Mouse (Mus musculus) forebrain, embryonic 16.5 days (tissue): ENCODE measurements around the gene Arhgef3. TPM values are rescaled to one million over a fixed set of nuclear protein-coding genes. Genes with fewer than 3 reads are reported as not detected.

Experiments used
- ATAC-seq: fragments of 200-750 bp; cut with Nextera tagmentation; 2 replicates; pipeline ENCODE4 v1.8.0; 2017; ENCODE audit warnings: mild to moderate bottlenecking, moderate library complexity
- H3K27ac ChIP-seq: fragments of 300-500 bp; sonication (generic); 2 replicates; pipeline ENCODE4 v1.5.1; 2014; ENCODE audit warnings: low read length, control low read depth
- H3K27me3 ChIP-seq: fragments of 300-500 bp; sonication (generic); replicated peaks from 2 replicates; pipeline ENCODE4 v1.6.1; 2014; ENCODE audit warnings: low read length; ENCODE audit not compliant: control insufficient read depth, insufficient read depth
- H3K36me3 ChIP-seq: fragments of 300-500 bp; sonication (generic); 2 replicates; pipeline ENCODE4 v1.6.1; 2014; ENCODE audit not compliant: control insufficient read depth, insufficient read depth
- H3K4me1 ChIP-seq: fragments of 300-500 bp; sonication (generic); replicated peaks from 2 replicates; pipeline ENCODE4 v1.6.1; 2014; ENCODE audit warnings: low read length; ENCODE audit not compliant: control insufficient read depth, insufficient read depth
- H3K4me2 ChIP-seq: fragments of 300-500 bp; sonication (generic); 2 replicates; pipeline ENCODE4 v1.6.1; 2014; ENCODE audit warnings: mild to moderate bottlenecking, low read length, control low read depth
- H3K4me3 ChIP-seq: fragments of 300-500 bp; sonication (generic); replicated peaks from 2 replicates; pipeline ENCODE4 v1.5.1; 2014; ENCODE audit warnings: mild to moderate bottlenecking, low read length, control low read depth
- H3K9ac ChIP-seq: fragments of 300-500 bp; sonication (generic); replicated peaks from 2 replicates; pipeline ENCODE4 v1.6.1; 2014; ENCODE audit warnings: low read depth, low read length, control low read depth
- H3K9me3 ChIP-seq: fragments of 300-500 bp; sonication (generic); 2 replicates; pipeline ENCODE4 v1.6.1; 2016; ENCODE audit warnings: low read length; ENCODE audit not compliant: control insufficient read depth
- WGBS: fragments of 180-500 bp; shearing (Covaris S2); extraction: QIAGEN DNeasy Blood & Tissue Kit; methylation state at CpG from one replicate; pipeline ENCODE4 v1.1.7; 2014; 5-methylcytosine and 5-hydroxymethylcytosine counted together
- microRNA-seq: library from miRNA; unstranded; fragments of <30 nt; microRNA quantifications from one replicate; pipeline ENCODE4, GENCODE M21; 2017
- polyA plus RNA-seq: library from polyadenylated mRNA; unstranded; fragments of >200 nt; fragmentation: Nextera tagmentation; extraction: Ambion mirVana; gene quantifications from 2 replicates; pipeline ENCODE4 v1.2.1, GENCODE M21; 2015

Gene Arhgef3
- polyA plus RNA-seq, 1 experiment from 2014 or later = 5.1 TPM

DNA sequence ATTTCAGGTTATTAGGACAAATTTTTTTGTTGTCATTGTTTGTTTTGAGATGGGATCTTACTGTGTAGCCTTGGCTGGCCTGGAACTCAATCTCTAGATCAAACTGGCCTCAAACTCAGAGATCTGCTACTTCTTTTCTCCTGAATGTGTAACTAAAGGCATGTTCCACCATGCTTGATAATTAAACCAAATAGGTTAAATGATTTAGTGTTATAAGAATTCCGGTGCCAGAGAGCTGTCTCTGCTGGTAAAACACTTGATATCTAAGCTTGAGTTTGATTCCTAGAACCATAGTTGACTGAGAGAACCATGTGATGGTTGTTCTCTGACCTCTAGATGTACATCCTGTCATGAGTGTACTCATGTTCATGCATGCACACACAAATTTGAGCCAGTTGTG lies 321.4 kb downstream of the Arhgef3 start:
- Histone ChIP-seq H3K36me3 (peaks cover 4% of the 10 kb centered on the region; the same call in 1 of the 2 replicates), H3K4me1 (no peaks in the 10 kb centered on the region), H3K4me2 (no peak overlapping the region), H3K27ac (no peak overlapping the region), H3K27me3 (no peaks in the 10 kb centered on the region), H3K9ac (no peak overlapping the region), H3K4me3 (no peak overlapping the region), H3K9me3 (no peaks in the 10 kb centered on the region)
- WGBS = 100% methylated on average over 1 of the region's 1 CpGs
- no peak for ATAC-seq

DNA sequence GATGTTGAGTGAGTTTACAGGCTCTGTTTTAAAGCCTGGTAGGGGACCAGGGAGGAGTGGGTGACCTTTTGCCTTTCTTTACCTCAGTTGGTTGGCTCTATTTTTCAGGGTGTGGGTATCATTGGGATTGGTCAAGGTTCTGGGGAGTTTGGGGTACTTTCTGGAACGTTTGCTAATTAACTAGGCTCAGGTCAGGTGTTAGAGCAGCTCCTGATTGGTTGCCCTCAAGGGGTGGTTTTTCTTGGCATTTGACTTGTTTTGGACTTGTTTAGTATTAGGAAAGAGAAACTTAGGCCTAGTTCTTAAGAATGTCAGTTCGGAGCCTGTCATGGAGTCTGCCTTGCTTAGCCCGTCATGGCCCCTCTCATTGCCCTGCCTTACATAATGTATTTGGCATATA lies 322.1 kb downstream of the Arhgef3 start:
- H3K36me3 ChIP-seq = peaks cover 4% of the 10 kb centered on the region; the same call in 1 of the 2 replicates
- no peaks in the 10 kb centered on the region for H3K4me1 ChIP-seq
- no peaks in the 10 kb centered on the region for H3K9me3 ChIP-seq
- 90% methylated on average over 3 of the region's 3 CpGs for WGBS
- no peak for ATAC-seq
- H3K27me3 ChIP-seq = no peaks in the 10 kb centered on the region
- no peak overlapping the region for H3K9ac ChIP-seq
- no peak overlapping the region for H3K27ac ChIP-seq
- no peak overlapping the region for H3K4me2 ChIP-seq
- H3K4me3 ChIP-seq = no peak overlapping the region

DNA sequence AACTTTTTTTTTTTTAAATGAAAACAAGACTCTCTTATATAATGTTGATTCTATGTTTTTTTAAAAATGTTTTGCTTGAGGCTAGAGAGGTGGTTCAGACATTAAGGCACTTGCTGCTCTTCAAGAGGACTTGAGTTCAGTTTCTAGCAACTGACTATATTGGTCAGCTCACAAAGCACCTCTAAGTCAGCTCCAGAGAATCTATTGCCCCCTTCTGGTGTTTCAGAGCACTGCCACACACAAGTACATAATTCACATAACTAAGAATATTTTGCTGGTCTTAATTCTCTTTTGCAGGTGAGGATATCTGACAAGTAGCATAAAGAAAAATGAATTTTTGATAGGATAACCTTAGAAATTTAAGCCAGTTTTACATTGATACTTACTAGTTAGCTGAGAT lies 326.2 kb downstream of the Arhgef3 start:
- H3K4me1 ChIP-seq = 0 out of 2 replicates have a peak, but pooled peaks cover 4% of the 10 kb centered on the region
- H3K9ac ChIP-seq = no peak overlapping the region
- no peak overlapping the region for H3K4me2 ChIP-seq
- ATAC-seq = no peak
- H3K27me3 ChIP-seq = no peaks in the 10 kb centered on the region
- no peak overlapping the region for H3K27ac ChIP-seq
- H3K4me3 ChIP-seq = no peak overlapping the region
- H3K36me3 ChIP-seq = peaks cover 10% of the 10 kb centered on the region
- no peaks in the 10 kb centered on the region for H3K9me3 ChIP-seq

GRCm38 (mm10) chr14:27444851-27445281 lies 330.2 kb downstream of the Arhgef3 start:
- Histone ChIP-seq H3K9me3 (no peaks in the 10 kb centered on the region), H3K4me2 (no peak overlapping the region), H3K27ac (no peak overlapping the region), H3K9ac (no peak overlapping the region), H3K36me3 (peaks cover 19% of the 10 kb centered on the region), H3K27me3 (no peaks in the 10 kb centered on the region), H3K4me3 (no peak overlapping the region), H3K4me1 (0 out of 2 replicates have a peak, but pooled peaks cover 4% of the 10 kb centered on the region)
- 64% methylated on average over 2 of the region's 2 CpGs for WGBS
- no peak for ATAC-seq

DNA sequence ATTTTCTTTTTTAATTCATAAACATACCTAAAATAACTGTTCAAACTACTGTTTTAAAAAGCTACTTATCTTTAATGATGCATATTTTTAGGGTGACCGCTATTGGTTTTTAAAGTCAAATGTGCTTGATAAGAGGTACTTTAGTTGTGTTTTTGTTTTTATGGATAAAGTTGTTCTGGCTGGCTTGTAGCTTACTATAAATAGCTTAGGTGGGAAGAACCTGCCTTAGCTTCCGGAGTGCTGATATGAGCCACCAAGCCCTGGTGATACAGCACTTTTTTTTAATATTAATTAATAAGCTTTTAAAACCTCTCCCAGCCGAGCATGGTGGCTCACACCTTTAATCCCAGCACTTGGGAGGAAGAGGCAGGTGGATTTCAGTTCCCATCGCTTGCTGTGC lies 332.3 kb downstream of the Arhgef3 start:
- Histone ChIP-seq H3K9ac (no peak overlapping the region), H3K4me3 (no peak overlapping the region), H3K27ac (no peak overlapping the region), H3K4me2 (no peak overlapping the region), H3K4me1 (0 out of 2 replicates have a peak, but pooled peaks cover 4% of the 10 kb centered on the region), H3K36me3 (peaks cover 18% of the 10 kb centered on the region), H3K9me3 (no peaks in the 10 kb centered on the region), H3K27me3 (no peaks in the 10 kb centered on the region)
- ATAC-seq = no peak
- 85% methylated on average over 4 of the region's 4 CpGs for WGBS

Small RNAs within 50 kb of the gene (microRNA-seq; reads per million reads assigned to microRNA genes)
- not detected for gene Gm23633

Other genes with a start within 250 kb of the Arhgef3 start
- gene Asb14, start 220.3 kb upstream of the Arhgef3 start, polyA plus RNA-seq = 0.25 TPM in 1 of 2 replicates, not detected in the other
- gene Appl1, start 143.7 kb upstream of the Arhgef3 start, polyA plus RNA-seq = 65.3 and 70.1 TPM in 2 replicates
- gene Hesx1, start 120.5 kb upstream of the Arhgef3 start, polyA plus RNA-seq = not detected in 2 replicates
- 1.5 and 1.9 TPM in 2 replicates for gene Il17rd, start 76.0 kb upstream of the Arhgef3 start, polyA plus RNA-seq